Mouse (Mus musculus) megakaryocyte, embryonic 14.5 days (primary cell): ENCODE measurements around the gene Pex19. TPM values are rescaled to one million over a fixed set of nuclear protein-coding genes. Genes with fewer than 3 reads are reported as not detected.

Source experiments
- H3K27me3 ChIP-seq: replicated peaks from 2 replicates; pipeline ENCODE3; 2012; ENCODE audit warnings: inconsistent platforms
- H3K36me3 ChIP-seq: replicated peaks from 2 replicates; pipeline ENCODE3; 2012; ENCODE audit warnings: low read length, inconsistent platforms, mixed read lengths
- H3K4me1 ChIP-seq: 2 replicates; pipeline ENCODE4 v1.6.1; 2012; ENCODE audit warnings: inconsistent platforms
- H3K4me3 ChIP-seq: replicated peaks from 2 replicates; pipeline ENCODE3; 2012; ENCODE audit warnings: moderate library complexity, mild to moderate bottlenecking, inconsistent platforms
- H3K9me3 ChIP-seq: 2 replicates; pipeline ENCODE4 v1.6.1; 2012; ENCODE audit warnings: inconsistent platforms
- FLI1 ChIP-seq: IDR thresholded peaks from 2 replicates; pipeline ENCODE4 v1.6.1; 2012; ENCODE audit warnings: low read length, inconsistent platforms, mixed read lengths
- GATA1 ChIP-seq: IDR thresholded peaks from 3 replicates; pipeline ENCODE4 v1.6.1; 2012; ENCODE audit warnings: mixed read lengths, low read length, inconsistent platforms, borderline replicate concordance
- polyA plus RNA-seq: library from polyadenylated mRNA; stranded (reverse); fragments of >175 nt; gene quantifications from 2 replicates; pipeline ENCODE4 v1.2.3, GENCODE M21; 2012; ENCODE audit warnings: low replicate concordance; ENCODE audit not compliant: insufficient read depth

Gene Pex19
- 4.1 and 18.9 TPM in 2 replicates for polyA plus RNA-seq

GRCm38 (mm10) chr1:172126376-172127347 is at the start of gene Pex19:
TSS of gene Pex19 (plus strand) at chr1:172126755.
- Histone ChIP-seq H3K9me3 (no peaks in the 10 kb centered on the region), H3K27me3 (no peaks in the 10 kb centered on the region), H3K36me3 (peaks cover 54% of the 10 kb centered on the region), H3K4me1 (peaks cover 22% of the 10 kb centered on the region), H3K4me3 (peak within 1 kb of the TSS; percentile 95)
- TF ChIP-seq GATA1 (no peak), FLI1 (no peak)

- TF ChIP-seq GATA1 (no peak), FLI1 (no peak)
- no peaks in the 10 kb centered on the region for H3K27me3 ChIP-seq
- no peaks in the 10 kb centered on the region for H3K9me3 ChIP-seq
- H3K4me3 ChIP-seq, result peak overlapping the region; percentile 67
- H3K4me1 ChIP-seq, result peaks cover 35% of the 10 kb centered on the region
- H3K36me3 ChIP-seq, result peaks cover 77% of the 10 kb centered on the region
These were observed 48.6 kb upstream of the Pex19 start for GRCm38 (mm10) chr1:172077981-172078380.

- H3K36me3 ChIP-seq, result peaks cover 39% of the 10 kb centered on the region
- peak; percentile 92 for TF ChIP-seq FLI1
- no peak for TF ChIP-seq GATA1
- peak within 1 kb of the TSS; percentile 99 for H3K4me3 ChIP-seq
- no peaks in the 10 kb centered on the region for H3K27me3 ChIP-seq
- peaks cover 60% of the 10 kb centered on the region for H3K4me1 ChIP-seq
- no peaks in the 10 kb centered on the region for H3K9me3 ChIP-seq
These were observed 44.3 kb upstream of the Pex19 start, which contains the start of the genes Copa and Ncstn for GRCm38 (mm10) chr1:172082101-172082898. TSS of gene Copa (plus strand) at chr1:172082529. TSS of gene Ncstn (minus strand) at chr1:172082795.

GRCm38 (mm10) chr1:172082899-172083445 is 43.6 kb upstream of the Pex19 start:
- H3K4me3 ChIP-seq, result peak overlapping the region; percentile 99
- peaks cover 36% of the 10 kb centered on the region for H3K36me3 ChIP-seq
- TF ChIP-seq FLI1 (no peak), GATA1 (no peak)
- no peaks in the 10 kb centered on the region for H3K9me3 ChIP-seq
- H3K4me1 ChIP-seq, result peaks cover 55% of the 10 kb centered on the region
- no peaks in the 10 kb centered on the region for H3K27me3 ChIP-seq

GRCm38 (mm10) chr1:172093522-172093921 is 33.0 kb upstream of the Pex19 start:
- no peak for TF ChIP-seq GATA1
- no peak for TF ChIP-seq FLI1
- Histone ChIP-seq H3K4me1 (peaks cover 12% of the 10 kb centered on the region; the same call in 1 of the 2 replicates), H3K27me3 (no peaks in the 10 kb centered on the region), H3K4me3 (no peak overlapping the region), H3K36me3 (peaks cover 97% of the 10 kb centered on the region), H3K9me3 (no peaks in the 10 kb centered on the region)

GRCm38 (mm10) chr1:172094295-172094694 is 32.3 kb upstream of the Pex19 start:
- H3K9me3 ChIP-seq, result no peaks in the 10 kb centered on the region
- no peaks in the 10 kb centered on the region for H3K27me3 ChIP-seq
- peaks cover 8% of the 10 kb centered on the region; the same call in 1 of the 2 replicates for H3K4me1 ChIP-seq
- no peak overlapping the region for H3K4me3 ChIP-seq
- peaks cover 97% of the 10 kb centered on the region for H3K36me3 ChIP-seq
- TF ChIP-seq FLI1, result no peak
- no peak for TF ChIP-seq GATA1

GRCm38 (mm10) chr1:172095202-172095601 is 31.4 kb upstream of the Pex19 start:
- Histone ChIP-seq H3K9me3 (no peaks in the 10 kb centered on the region), H3K4me1 (0 out of 2 replicates have a peak, but pooled peaks cover 3% of the 10 kb centered on the region), H3K4me3 (no peak overlapping the region), H3K36me3 (peaks cover 96% of the 10 kb centered on the region), H3K27me3 (no peaks in the 10 kb centered on the region)
- TF ChIP-seq GATA1 (no peak), FLI1 (no peak)

- Histone ChIP-seq H3K36me3 (peaks cover 92% of the 10 kb centered on the region), H3K4me3 (no peak overlapping the region), H3K4me1 (peaks cover 4% of the 10 kb centered on the region; the same call in 1 of the 2 replicates), H3K9me3 (no peaks in the 10 kb centered on the region), H3K27me3 (no peaks in the 10 kb centered on the region)
- no peak for TF ChIP-seq FLI1
- no peak for TF ChIP-seq GATA1
These were observed 27.1 kb upstream of the Pex19 start for GRCm38 (mm10) chr1:172099325-172100033.

GRCm38 (mm10) chr1:172103619-172104018 is 22.9 kb upstream of the Pex19 start:
- H3K27me3 ChIP-seq, result no peaks in the 10 kb centered on the region
- H3K4me1 ChIP-seq, result peaks cover 4% of the 10 kb centered on the region; the same call in 1 of the 2 replicates
- peaks cover 95% of the 10 kb centered on the region for H3K36me3 ChIP-seq
- TF ChIP-seq GATA1 (no peak), FLI1 (no peak)
- no peak overlapping the region for H3K4me3 ChIP-seq
- no peaks in the 10 kb centered on the region for H3K9me3 ChIP-seq
